Mouse (Mus musculus) intestine, embryonic 14.5 days (tissue): ENCODE results near the gene H6pd. TPM values are rescaled to one million over a fixed set of nuclear protein-coding genes. Genes with fewer than 3 reads are reported as not detected.
A peak's percentile ranks its signal among the peaks of the same experiment; 100 is the strongest.

Source experiments
- ATAC-seq: fragments of 200-750 bp; cut with Nextera tagmentation; replicated peaks from 2 replicates; pipeline ENCODE4 v1.8.0; 2017; ENCODE audit warnings: low read depth, moderate number of reproducible peaks, moderate TSS enrichment, moderate library complexity; ENCODE audit not compliant: low FRiP score, low TSS enrichment
- DNase-seq: peaks from one replicate; pipeline ENCODE4 v3.0.0-alpha.2; 2018; ENCODE audit warnings: low spot score
- H3K27ac ChIP-seq: fragments of 300-500 bp; sonication (generic); 2 replicates; pipeline ENCODE4 v1.5.1; 2014; ENCODE audit warnings: low read depth, mild to moderate bottlenecking, control low read depth
- H3K27me3 ChIP-seq: fragments of 300-500 bp; sonication (generic); replicated peaks from 2 replicates; pipeline ENCODE4 v1.6.1; 2014; ENCODE audit warnings: low read length, control low read depth; ENCODE audit not compliant: control insufficient read depth, insufficient read depth
- H3K36me3 ChIP-seq: fragments of 300-500 bp; sonication (generic); 2 replicates; pipeline ENCODE4 v1.6.1; 2014; ENCODE audit warnings: low read length, control low read depth; ENCODE audit not compliant: control insufficient read depth, insufficient read depth
- H3K4me1 ChIP-seq: fragments of 300-500 bp; sonication (generic); replicated peaks from 2 replicates; pipeline ENCODE4 v1.6.1; 2014; ENCODE audit warnings: low read length, control low read depth, mixed read lengths; ENCODE audit not compliant: control insufficient read depth, insufficient read depth
- H3K4me2 ChIP-seq: fragments of 300-500 bp; sonication (generic); 2 replicates; pipeline ENCODE4 v1.6.1; 2014; ENCODE audit warnings: low read length
- H3K4me3 ChIP-seq: fragments of 300-500 bp; sonication (generic); 2 replicates; pipeline ENCODE4 v1.5.1; 2014; ENCODE audit warnings: low read depth, low read length, control low read depth, mixed read lengths
- H3K9ac ChIP-seq: fragments of 300-500 bp; sonication (generic); 2 replicates; pipeline ENCODE4 v1.6.1; 2014; ENCODE audit warnings: mild to moderate bottlenecking, low read length
- H3K9me3 ChIP-seq: fragments of 300-500 bp; sonication (generic); 2 replicates; pipeline ENCODE4 v1.6.1; 2016; ENCODE audit warnings: low read length, control low read depth; ENCODE audit not compliant: control insufficient read depth
- WGBS: fragments of 180-500 bp; shearing (Covaris S2); extraction: QIAGEN DNeasy Blood & Tissue Kit; methylation state at CpG from one replicate; pipeline ENCODE4 v1.1.7; 2014; 5-methylcytosine and 5-hydroxymethylcytosine counted together
- polyA plus RNA-seq: library from polyadenylated mRNA; unstranded; fragments of >200 nt; fragmentation: Nextera tagmentation; extraction: Ambion mirVana; gene quantifications from 2 replicates; pipeline ENCODE4 v1.2.1, GENCODE M21; 2014

H6pd gene
- polyA plus RNA-seq, 1 experiment from 2014 or later: 14.0 TPM

GRCm38 (mm10) chr4:149953621-149954481, 55.0 kb downstream of the H6pd start:
- H3K9me3 ChIP-seq: no peaks in the 10 kb centered on the region
- H3K27ac ChIP-seq: peak overlapping the region; percentile 57
- H3K4me2 ChIP-seq: peak overlapping the region; percentile 95
- H3K36me3 ChIP-seq: no peaks in the 10 kb centered on the region
- peaks cover 15% of the 10 kb centered on the region for H3K27me3 ChIP-seq
- WGBS: 3% methylated on average over 32 of the region's 32 CpGs
- ATAC-seq: peak; percentile 3; the same call in 1 of the 2 replicates
- peak; percentile 85 for DNase-seq
- peaks cover 15% of the 10 kb centered on the region for H3K4me1 ChIP-seq
- H3K4me3 ChIP-seq: peak overlapping the region; percentile 68
- peak overlapping the region; percentile 67 for H3K9ac ChIP-seq

GRCm38 (mm10) chr4:149952201-149952600, 56.6 kb downstream of the H6pd start:
- Histone ChIP-seq H3K27ac (no peak overlapping the region), H3K4me3 (no peak overlapping the region), H3K27me3 (peaks cover 15% of the 10 kb centered on the region), H3K4me2 (no peak overlapping the region), H3K9me3 (no peaks in the 10 kb centered on the region), H3K36me3 (no peaks in the 10 kb centered on the region), H3K4me1 (peaks cover 15% of the 10 kb centered on the region), H3K9ac (no peak overlapping the region)
- 92% methylated on average over 9 of the region's 9 CpGs for WGBS
- no peak for DNase-seq
- no peak for ATAC-seq

- H3K27me3 ChIP-seq: peaks cover 7% of the 10 kb centered on the region
- H3K27ac ChIP-seq: no peak overlapping the region
- ATAC-seq: no peak
- no peak for DNase-seq
- H3K4me2 ChIP-seq: no peak overlapping the region
- H3K4me3 ChIP-seq: no peak overlapping the region
- H3K36me3 ChIP-seq: no peaks in the 10 kb centered on the region
- H3K9me3 ChIP-seq: no peaks in the 10 kb centered on the region
- 77% methylated on average over 13 of the region's 13 CpGs for WGBS
- peaks cover 19% of the 10 kb centered on the region for H3K4me1 ChIP-seq
- H3K9ac ChIP-seq: no peak overlapping the region
These were observed 57.6 kb downstream of the H6pd start for GRCm38 (mm10) chr4:149951201-149951600.

- H3K27ac ChIP-seq: no peak overlapping the region
- ATAC-seq: no peak
These were observed 59.1 kb downstream of the H6pd start for GRCm38 (mm10) chr4:149949691-149950090.

GRCm38 (mm10) chr4:149948119-149948518, 60.7 kb downstream of the H6pd start:
- no peaks in the 10 kb centered on the region for H3K9me3 ChIP-seq
- H3K27ac ChIP-seq: no peak overlapping the region
- no peaks in the 10 kb centered on the region for H3K36me3 ChIP-seq
- no peaks in the 10 kb centered on the region for H3K27me3 ChIP-seq
- 72% methylated on average over 5 of the region's 5 CpGs for WGBS
- no peak for ATAC-seq
- no peak overlapping the region for H3K4me3 ChIP-seq
- DNase-seq: no peak
- no peak overlapping the region for H3K4me2 ChIP-seq
- peaks cover 42% of the 10 kb centered on the region for H3K4me1 ChIP-seq
- no peak overlapping the region for H3K9ac ChIP-seq

More at GRCm38 (mm10) chr4:149949691-149950090, 59.1 kb downstream of the H6pd start:
- Histone ChIP-seq H3K9me3 (no peaks in the 10 kb centered on the region), H3K4me1 (peaks cover 26% of the 10 kb centered on the region), H3K4me2 (no peak overlapping the region), H3K4me3 (no peak overlapping the region), H3K9ac (no peak overlapping the region), H3K27me3 (no peaks in the 10 kb centered on the region), H3K36me3 (no peaks in the 10 kb centered on the region)
- DNase-seq: no peak
- 71% methylated on average over 13 of the region's 13 CpGs for WGBS

GRCm38 (mm10) chr4:149947396-149947795, 61.4 kb downstream of the H6pd start:
- H3K36me3 ChIP-seq: no peaks in the 10 kb centered on the region
- peaks cover 41% of the 10 kb centered on the region for H3K4me1 ChIP-seq
- no peaks in the 10 kb centered on the region for H3K9me3 ChIP-seq
- WGBS: 84% methylated on average over 5 of the region's 5 CpGs
- no peaks in the 10 kb centered on the region for H3K27me3 ChIP-seq
- H3K27ac ChIP-seq: no peak overlapping the region
- no peak overlapping the region for H3K9ac ChIP-seq
- no peak overlapping the region for H3K4me3 ChIP-seq
- no peak overlapping the region for H3K4me2 ChIP-seq
- ATAC-seq: no peak
- no peak for DNase-seq

GRCm38 (mm10) chr4:149945194-149945593, 63.6 kb downstream of the H6pd start:
- Histone ChIP-seq H3K36me3 (no peaks in the 10 kb centered on the region), H3K27me3 (no peaks in the 10 kb centered on the region), H3K4me1 (peaks cover 48% of the 10 kb centered on the region), H3K4me2 (peak overlapping the region; percentile 6; the same call in 1 of the 2 replicates), H3K9ac (no peak overlapping the region), H3K9me3 (no peaks in the 10 kb centered on the region), H3K4me3 (no peak overlapping the region), H3K27ac (peak overlapping the region; percentile 79)
- 19% methylated on average over 9 of the region's 9 CpGs for WGBS
- DNase-seq (no peak), ATAC-seq (peak; percentile 58; the same call in 1 of the 2 replicates)

- peak overlapping the region; percentile 6; the same call in 1 of the 2 replicates for H3K4me2 ChIP-seq
- H3K36me3 ChIP-seq: no peaks in the 10 kb centered on the region
- H3K4me1 ChIP-seq: peaks cover 45% of the 10 kb centered on the region
- 0 out of 2 replicates have a peak overlapping the region, but pooled peaks have one; percentile 16 for H3K9ac ChIP-seq
- DNase-seq (no peak), ATAC-seq (no peak)
- no peaks in the 10 kb centered on the region for H3K27me3 ChIP-seq
- 34% methylated on average over 12 of the region's 12 CpGs for WGBS
- no peaks in the 10 kb centered on the region for H3K9me3 ChIP-seq
- peak overlapping the region; percentile 79 for H3K27ac ChIP-seq
- no peak overlapping the region for H3K4me3 ChIP-seq
These were observed 64.6 kb downstream of the H6pd start for GRCm38 (mm10) chr4:149944214-149944613.
